Mouse (Mus musculus) inflammation-experienced regulatory T-cells, adult 6 months (primary cell): Measurements from ENCODE around the gene Plin4. TPM values are rescaled to one million over a fixed set of nuclear protein-coding genes. Genes with fewer than 3 reads are reported as not detected.

ENCODE experiments used
- ATAC-seq: one replicate; pipeline ENCODE4 v1.8.0; 2017
- polyA plus RNA-seq, 3 experiments: library from polyadenylated mRNA; unstranded; fragments of 100-300 nt; shearing (Covaris generic); gene quantifications; one replicate each; pipeline ENCODE4 v1.2.1; 2017

Plin4 gene
- polyA plus RNA-seq = under 1 TPM in 1 of 3 experiments, not detected in 2; 0.09 TPM

GRCm38 (mm10) chr17:56109219-56110051 is at the start of gene Plin4:
Gene Plin4, minus strand, starts transcription at chr17:56109803.
- ATAC-seq = no peak

GRCm38 (mm10) chr17:56153643-56154042 is 44.0 kb upstream of the Plin4 start:
- no peak for ATAC-seq

- no peak for ATAC-seq
Observed at GRCm38 (mm10) chr17:56149897-56150296, 40.3 kb upstream of the Plin4 start.

- ATAC-seq = no peak
Observed at GRCm38 (mm10) chr17:56148790-56149618, 39.4 kb upstream of the Plin4 start.

GRCm38 (mm10) chr17:56148280-56148679 is 38.7 kb upstream of the Plin4 start:
- no peak for ATAC-seq

- ATAC-seq = no peak
Observed at GRCm38 (mm10) chr17:56147420-56147819, 37.8 kb upstream of the Plin4 start.

- no peak for ATAC-seq
Observed at GRCm38 (mm10) chr17:56146131-56146530, 36.5 kb upstream of the Plin4 start.

GRCm38 (mm10) chr17:56144546-56144945 is 34.9 kb upstream of the Plin4 start:
- ATAC-seq = no peak

GRCm38 (mm10) chr17:56141702-56142605 is 32.4 kb upstream of the Plin4 start:
- no peak for ATAC-seq

- ATAC-seq = peak; percentile 55
Observed at GRCm38 (mm10) chr17:56139858-56140595, 30.4 kb upstream of the Plin4 start, which contains the start of gene Sema6b. Gene Sema6b, minus strand, starts transcription at chr17:56140343.

- ATAC-seq = no peak
Observed at GRCm38 (mm10) chr17:56139355-56139754, 29.8 kb upstream of the Plin4 start.

- ATAC-seq = no peak
Observed at GRCm38 (mm10) chr17:56137839-56138613, 28.4 kb upstream of the Plin4 start.

- no peak for ATAC-seq
Observed at GRCm38 (mm10) chr17:56136558-56136957, 27.0 kb upstream of the Plin4 start.

- peak; percentile 73 for ATAC-seq
Observed at GRCm38 (mm10) chr17:56134463-56134971, 24.9 kb upstream of the Plin4 start.

GRCm38 (mm10) chr17:56133457-56134363 is 24.1 kb upstream of the Plin4 start:
- peak; percentile 19 for ATAC-seq

- peak; percentile 40 for ATAC-seq
Observed at GRCm38 (mm10) chr17:56132661-56133060, 23.1 kb upstream of the Plin4 start.

- no peak for ATAC-seq
Observed at GRCm38 (mm10) chr17:56131814-56132213, 22.2 kb upstream of the Plin4 start.

GRCm38 (mm10) chr17:56131136-56131535 is 21.5 kb upstream of the Plin4 start:
- ATAC-seq = no peak

- no peak for ATAC-seq
Observed at GRCm38 (mm10) chr17:56128246-56128645, 18.6 kb upstream of the Plin4 start.
